Mouse (Mus musculus) brain, adult 2 months (tissue): ENCODE data around the gene Ism2.
"Not testable (repeated sequence)": the region's sequence is repeated elsewhere in the genome, so short reads cannot be mapped to it uniquely, and the experiment has no call there.

Experiments
- DNase-seq: peaks from one replicate; pipeline ENCODE4 v3.0.0; 2011; ENCODE audit warnings: low read depth, low spot score

Gene Ism2

GRCm38 (mm10) chr12:87289100-87289499 lies 10.4 kb downstream of the Ism2 start:
- DNase-seq, result no peak

GRCm38 (mm10) chr12:87284726-87285125 lies 14.8 kb downstream of the Ism2 start:
- DNase-seq, result no peak

- no peak for DNase-seq
Measured at GRCm38 (mm10) chr12:87284268-87284667, 15.2 kb downstream of the Ism2 start.

GRCm38 (mm10) chr12:87283706-87284105 lies 15.8 kb downstream of the Ism2 start:
- no peak for DNase-seq

GRCm38 (mm10) chr12:87282743-87283142 lies 16.8 kb downstream of the Ism2 start:
- DNase-seq, result no peak

- DNase-seq, result no peak
Measured at GRCm38 (mm10) chr12:87281766-87282165, 17.7 kb downstream of the Ism2 start.

GRCm38 (mm10) chr12:87279879-87280278 lies 19.6 kb downstream of the Ism2 start:
- DNase-seq, result no peak

- DNase-seq, result no peak
Measured at GRCm38 (mm10) chr12:87279350-87279749, 20.2 kb downstream of the Ism2 start.

GRCm38 (mm10) chr12:87278118-87278730 lies 21.3 kb downstream of the Ism2 start:
- DNase-seq, result no peak

GRCm38 (mm10) chr12:87277251-87277650 lies 22.3 kb downstream of the Ism2 start:
- not testable (repeated sequence) for DNase-seq

- DNase-seq, result no peak
Measured at GRCm38 (mm10) chr12:87274853-87275831, 24.4 kb downstream of the Ism2 start.

GRCm38 (mm10) chr12:87267682-87268081 lies 31.8 kb downstream of the Ism2 start:
- peak; percentile 58 for DNase-seq

GRCm38 (mm10) chr12:87266827-87267603 lies 32.5 kb downstream of the Ism2 start:
- no peak for DNase-seq

GRCm38 (mm10) chr12:87266108-87266826 lies 33.2 kb downstream of the Ism2 start, which contains the start of the genes Vipas39 and Ahsa1:
Gene Vipas39 (minus strand): TSS chr12:87266256.
Gene Ahsa1 (plus strand): TSS chr12:87266479.
- DNase-seq, result peak; percentile 99

- no peak for DNase-seq
Measured at GRCm38 (mm10) chr12:87265444-87265843, 34.1 kb downstream of the Ism2 start.

GRCm38 (mm10) chr12:87260562-87260961 lies 38.9 kb downstream of the Ism2 start:
- DNase-seq, result no peak

- DNase-seq, result no peak
Measured at GRCm38 (mm10) chr12:87256629-87257028, 42.9 kb downstream of the Ism2 start.

- peak; percentile 41 for DNase-seq
Measured at GRCm38 (mm10) chr12:87253878-87254277, 45.6 kb downstream of the Ism2 start.

- no peak for DNase-seq
Measured at GRCm38 (mm10) chr12:87250161-87250560, 49.3 kb downstream of the Ism2 start.

GRCm38 (mm10) chr12:87238632-87239031 lies 60.9 kb downstream of the Ism2 start, which contains the start of gene Noxred1:
Gene Noxred1 (minus strand): TSS chr12:87238732.
- DNase-seq, result no peak

- peak; percentile 30 for DNase-seq
Measured at GRCm38 (mm10) chr12:87236882-87237483, 62.5 kb downstream of the Ism2 start.
